Mouse (Mus musculus): ENCODE data around the gene Tmod1. TPM values are rescaled to one million over a fixed set of nuclear protein-coding genes. Genes with fewer than 3 reads are reported as not detected.

Tmod1 gene
- total RNA-seq, 2 experiments from 2014 or later = 189 to 260 TPM

GRCm38 (mm10) chr4:46048418-46048817, 9.7 kb downstream of the Tmod1 start:
- ATAC-seq (replicated peaks; ENCODE audit: low FRiP score, poor library complexity, severe bottlenecking) = no peak

DNA sequence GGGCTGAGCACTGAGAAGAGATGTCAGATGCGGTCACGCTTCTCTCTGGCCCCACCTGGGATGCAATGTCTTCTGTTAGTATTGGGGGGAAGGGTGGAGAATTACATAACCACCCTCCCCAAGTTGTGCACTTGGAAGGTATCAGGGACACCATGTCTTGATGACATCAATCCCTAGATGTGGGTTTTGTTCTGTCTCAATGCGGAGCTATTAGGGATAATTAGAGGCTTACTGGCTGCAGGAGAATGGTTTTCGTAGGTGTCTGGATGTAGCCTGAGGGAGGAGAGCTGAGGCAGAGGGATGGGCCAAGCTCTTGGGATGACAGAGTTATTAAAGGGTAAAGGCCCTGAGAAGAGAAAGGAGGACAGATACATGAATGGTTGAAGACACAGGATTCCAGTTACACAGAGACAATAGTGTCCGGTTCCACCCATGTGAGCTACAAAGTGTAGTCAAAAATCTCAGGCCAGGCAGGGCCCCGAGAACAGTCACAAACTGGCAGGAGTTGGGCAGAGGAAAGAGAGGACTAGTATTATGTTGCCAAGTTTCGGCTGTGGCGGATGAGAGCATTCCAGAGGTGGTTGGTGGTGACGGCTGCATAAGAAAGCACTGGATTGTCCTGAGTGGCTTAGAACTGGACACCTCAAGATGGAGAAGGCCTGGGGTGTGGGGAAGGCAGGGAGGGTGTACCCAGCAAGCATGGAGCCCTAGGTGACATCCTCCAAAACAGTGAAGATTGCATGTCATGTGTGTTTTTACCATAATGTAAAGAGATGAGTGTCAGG, 14.8 kb downstream of the Tmod1 start:
- no peak for ATAC-seq (replicated peaks; ENCODE audit: low FRiP score, poor library complexity, severe bottlenecking)

DNA sequence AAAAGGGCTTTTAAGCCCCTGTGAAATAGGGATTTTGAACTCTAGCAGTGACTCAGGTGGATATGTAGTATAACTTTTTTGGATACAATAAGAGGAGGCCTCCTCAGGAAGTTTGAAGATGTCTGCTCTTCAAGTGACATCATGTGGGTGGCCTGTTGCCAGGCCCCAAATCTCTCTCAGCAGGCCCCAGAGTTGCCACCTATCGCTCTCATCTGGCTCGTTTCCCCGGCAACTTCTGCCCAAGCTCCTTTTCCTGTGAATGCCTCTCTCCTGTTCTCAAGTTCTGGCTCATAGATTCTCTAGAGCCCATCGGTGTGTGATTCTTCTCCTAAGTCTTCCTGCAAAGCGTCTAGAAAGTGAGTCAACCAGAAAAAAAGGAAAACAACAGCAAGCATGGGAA, 17.4 kb downstream of the Tmod1 start:
- ATAC-seq (replicated peaks; ENCODE audit: low FRiP score, poor library complexity, severe bottlenecking) = no peak

DNA sequence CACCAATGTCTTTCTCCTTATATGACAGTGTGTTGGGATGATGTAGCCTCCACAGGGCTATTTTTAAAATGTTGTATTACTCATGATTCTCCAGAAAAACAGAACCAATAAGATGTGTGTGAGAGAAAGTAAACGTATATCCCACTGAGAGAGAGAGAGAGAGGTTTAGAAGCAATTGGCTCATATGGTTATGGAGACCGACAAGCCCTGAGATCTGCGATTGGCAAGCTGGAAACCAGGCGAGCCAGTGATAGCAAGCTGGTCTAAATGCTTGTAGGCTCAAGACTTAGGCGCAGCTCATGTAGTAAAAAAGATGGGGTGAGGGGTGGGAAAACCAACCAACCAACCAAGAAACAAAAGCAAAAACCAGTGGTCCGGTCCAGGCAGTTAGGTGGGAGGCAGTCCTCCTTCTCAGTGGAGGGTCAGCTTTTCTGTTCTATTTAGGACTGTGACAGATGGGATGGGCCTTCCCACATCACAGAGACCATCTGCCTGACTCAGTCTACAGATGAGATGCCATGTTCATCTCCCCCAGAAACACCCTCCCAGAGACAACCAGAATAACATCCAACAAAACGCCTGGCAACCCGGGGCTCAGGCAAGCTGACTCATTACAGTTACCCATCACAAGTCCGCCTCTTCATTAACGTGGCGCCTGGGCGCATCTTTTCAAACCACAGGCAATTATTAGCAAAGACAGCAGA, 22.7 kb downstream of the Tmod1 start:
- ATAC-seq (replicated peaks; ENCODE audit: low FRiP score, poor library complexity, severe bottlenecking) = no peak

- ATAC-seq (replicated peaks; ENCODE audit: low FRiP score, poor library complexity, severe bottlenecking) = no peak
Measured at GRCm38 (mm10) chr4:46063841-46064240, 25.1 kb downstream of the Tmod1 start.

- ATAC-seq (replicated peaks; ENCODE audit: low FRiP score, poor library complexity, severe bottlenecking) = no peak
Measured at GRCm38 (mm10) chr4:46064263-46064662, 25.5 kb downstream of the Tmod1 start.

DNA sequence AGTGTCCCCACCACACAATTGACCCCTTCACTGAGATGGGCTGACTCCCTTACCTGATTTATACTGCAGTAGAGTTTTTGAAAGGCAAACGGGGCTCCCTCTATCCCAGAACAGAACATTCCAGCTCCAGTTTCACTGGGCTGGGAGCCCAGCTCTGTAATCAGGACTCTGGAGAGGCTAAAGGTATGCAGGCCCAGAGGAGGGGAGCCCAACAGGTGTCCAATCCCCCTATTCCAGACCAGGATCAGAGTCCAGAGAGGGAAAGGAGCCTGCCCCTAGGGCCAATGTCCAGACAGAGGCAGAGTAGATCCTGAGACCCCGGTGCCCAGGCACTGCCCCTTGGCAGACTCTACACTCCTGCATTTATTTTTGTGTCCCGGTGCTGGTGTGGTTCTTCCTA, 26.2 kb downstream of the Tmod1 start:
- ATAC-seq (replicated peaks; ENCODE audit: low FRiP score, poor library complexity, severe bottlenecking) = no peak

GRCm38 (mm10) chr4:46065695-46066340, 27.1 kb downstream of the Tmod1 start:
- ATAC-seq (replicated peaks; ENCODE audit: low FRiP score, poor library complexity, severe bottlenecking) = no peak

DNA sequence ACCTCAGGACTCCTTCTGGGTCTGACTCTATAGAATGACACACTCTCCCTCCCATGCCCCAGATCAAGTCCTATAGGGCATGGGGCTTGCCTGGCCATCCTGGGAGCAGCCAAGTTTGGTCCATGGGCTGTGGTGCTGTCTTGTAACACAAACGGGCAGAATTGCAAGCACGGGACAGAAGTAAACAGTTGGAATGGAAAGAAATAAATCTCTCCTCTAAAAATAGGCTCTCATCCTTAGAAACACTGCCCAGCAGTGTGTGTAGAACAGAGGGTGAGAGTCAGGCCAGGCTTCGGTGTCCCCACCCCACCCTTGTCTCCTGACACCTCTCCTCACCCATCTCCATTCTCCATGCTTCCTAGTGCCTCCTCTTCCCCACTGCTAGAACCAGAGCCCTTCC, 29.3 kb downstream of the Tmod1 start:
- no peak for ATAC-seq (replicated peaks; ENCODE audit: low FRiP score, poor library complexity, severe bottlenecking)

DNA sequence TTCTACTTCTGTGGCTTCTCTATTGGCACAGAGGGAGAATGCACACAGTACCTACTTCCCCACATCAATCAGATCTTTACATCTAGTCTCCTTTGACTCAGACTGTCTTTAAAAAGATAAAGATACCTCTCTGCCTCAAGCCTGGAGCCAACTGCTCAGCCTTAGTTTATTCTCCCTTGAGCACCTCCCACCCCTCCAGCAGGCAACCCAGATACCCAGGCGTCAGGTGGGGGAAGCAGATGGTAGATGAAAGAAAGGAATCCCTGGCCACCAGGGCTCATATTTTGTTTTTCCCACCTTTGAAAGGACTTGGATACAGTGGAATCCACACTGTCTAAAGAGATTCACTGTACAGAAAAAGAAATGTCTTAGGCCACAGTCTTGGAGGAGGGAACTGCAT, 29.8 kb downstream of the Tmod1 start:
- no peak for ATAC-seq (replicated peaks; ENCODE audit: low FRiP score, poor library complexity, severe bottlenecking)

DNA sequence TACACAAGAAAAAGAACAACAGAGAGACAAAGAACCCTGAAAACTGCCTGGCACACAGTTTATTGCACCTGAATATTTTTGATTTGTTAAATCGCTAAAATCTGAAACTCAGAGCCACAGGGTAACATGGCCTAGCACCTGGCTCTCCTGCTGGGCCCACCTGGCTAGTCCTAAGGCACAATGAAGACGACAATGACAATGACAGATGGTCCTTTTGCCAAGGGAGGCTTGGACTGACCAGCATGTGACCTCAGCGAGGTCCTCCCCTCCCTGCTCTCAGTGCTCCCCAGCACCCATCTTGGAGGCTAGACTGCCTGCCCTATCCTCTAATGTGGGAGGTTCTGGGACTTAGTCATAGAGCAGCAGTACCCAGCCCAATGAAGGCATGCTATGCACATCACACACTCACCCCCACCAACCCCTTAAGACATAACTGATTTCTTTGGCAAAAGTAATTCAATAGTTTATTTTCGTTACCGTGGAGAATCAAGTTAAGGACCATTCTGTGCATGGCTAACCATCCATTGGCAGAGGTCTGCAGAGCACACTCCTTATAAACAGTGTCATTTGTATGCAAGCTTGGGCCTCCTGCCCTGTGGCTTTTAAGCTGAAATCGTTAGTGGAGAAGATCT, 31.2 kb downstream of the Tmod1 start:
- no peak for ATAC-seq (replicated peaks; ENCODE audit: low FRiP score, poor library complexity, severe bottlenecking)

- ATAC-seq (replicated peaks; ENCODE audit: low FRiP score, poor library complexity, severe bottlenecking) = no peak
Measured at GRCm38 (mm10) chr4:46072631-46073030, 33.9 kb downstream of the Tmod1 start.

GRCm38 (mm10) chr4:46073736-46074135, 35.0 kb downstream of the Tmod1 start:
- ATAC-seq (replicated peaks; ENCODE audit: low FRiP score, poor library complexity, severe bottlenecking) = no peak

- ATAC-seq (replicated peaks; ENCODE audit: low FRiP score, poor library complexity, severe bottlenecking) = no peak
Measured at GRCm38 (mm10) chr4:46075664-46076063, 36.9 kb downstream of the Tmod1 start.

DNA sequence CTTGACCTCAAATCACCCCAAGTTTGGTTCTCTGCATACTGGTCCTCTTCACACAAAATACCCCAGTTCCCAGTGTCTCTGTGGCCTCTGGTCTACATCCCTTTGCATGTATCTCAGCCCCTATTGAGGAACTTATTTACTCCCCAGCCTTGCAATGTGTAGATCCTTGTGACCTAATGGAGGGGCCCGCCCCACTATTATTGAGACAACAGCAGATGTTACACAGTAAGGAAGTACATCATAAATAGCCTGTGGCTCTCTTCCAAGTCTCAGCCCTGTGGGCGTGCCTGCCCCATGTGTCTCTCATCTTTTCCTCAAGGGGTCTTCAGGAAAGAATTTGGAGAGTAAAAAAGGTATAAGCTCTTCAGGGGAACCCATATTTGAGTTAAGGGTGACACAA, 38.2 kb downstream of the Tmod1 start:
- ATAC-seq (replicated peaks; ENCODE audit: low FRiP score, poor library complexity, severe bottlenecking) = no peak

GRCm38 (mm10) chr4:46080261-46080660, 41.5 kb downstream of the Tmod1 start:
- no peak for ATAC-seq (replicated peaks; ENCODE audit: low FRiP score, poor library complexity, severe bottlenecking)

GRCm38 (mm10) chr4:46082555-46082954, 43.8 kb downstream of the Tmod1 start:
- ATAC-seq (replicated peaks; ENCODE audit: low FRiP score, poor library complexity, severe bottlenecking) = no peak

GRCm38 (mm10) chr4:46084416-46085172, 45.9 kb downstream of the Tmod1 start:
- ATAC-seq (replicated peaks; ENCODE audit: low FRiP score, poor library complexity, severe bottlenecking) = no peak

DNA sequence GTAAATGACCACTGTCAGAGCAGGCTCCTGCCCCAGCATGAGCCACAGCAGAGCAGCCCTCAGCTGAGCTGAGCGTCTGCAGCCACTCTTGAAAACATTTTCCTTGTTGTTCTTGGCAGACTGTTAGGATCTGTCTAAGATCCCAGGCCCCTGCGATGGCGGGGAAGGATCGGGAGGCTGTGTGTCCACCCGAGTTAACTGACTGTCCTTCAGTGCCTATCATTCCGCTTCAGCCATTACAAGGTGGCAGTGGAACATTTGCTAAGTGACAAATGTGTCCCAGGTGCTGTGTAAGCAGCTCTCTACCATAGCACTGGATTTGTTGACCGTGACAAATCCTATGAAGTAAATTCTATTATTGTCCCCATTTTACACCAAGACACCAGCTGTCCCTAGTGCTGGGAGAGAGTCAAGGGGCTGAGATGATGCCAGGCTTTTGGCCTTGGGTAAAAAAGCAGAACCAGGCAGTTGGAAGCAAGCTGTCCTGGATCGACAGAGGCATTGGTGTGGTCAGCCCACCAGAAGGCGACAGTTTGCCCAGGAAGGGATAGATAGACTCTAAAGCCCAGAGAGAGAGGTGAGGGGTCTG, 46.6 kb downstream of the Tmod1 start:
- ATAC-seq (replicated peaks; ENCODE audit: low FRiP score, poor library complexity, severe bottlenecking) = no peak
